17 mouse cellular contexts compared by ENCODE assay signal in the genomic region with DNA sequence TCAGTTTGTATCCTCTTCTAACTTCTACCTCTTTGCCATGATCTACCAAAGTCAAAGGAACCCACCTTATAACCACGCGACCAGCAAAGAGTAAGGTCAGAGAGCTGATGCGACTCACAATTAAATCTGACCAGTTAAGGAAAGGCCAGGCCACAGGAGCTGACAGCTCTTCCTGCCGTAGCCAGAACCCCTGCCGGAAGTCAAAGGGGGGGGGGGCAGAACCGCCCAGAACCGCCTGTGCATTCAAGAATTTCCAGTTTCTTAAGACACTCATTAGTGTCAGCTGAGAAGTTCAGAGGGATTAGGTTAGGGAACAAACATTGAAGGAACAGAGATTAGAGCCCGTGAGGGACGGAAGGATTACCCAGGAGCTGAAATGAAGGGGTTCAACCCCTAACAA. TPM values are rescaled to one million over a fixed set of nuclear protein-coding genes. Genes with fewer than 3 reads are reported as not detected.
DNase-seq lines count a peak whose midpoint lies in the region; ATAC-seq and TF ChIP-seq lines count a peak whose summit lies in the region.
"Had no signal": no experiment of that assay in that cellular context is flagged by ENCODE, and none has a peak within 500 bp of the region (broad histone marks: within the 10 kb centered on the region; RNA-seq: fewer than 3 reads in every experiment).

No protein-coding gene starts in this region.

- H3K9ac ChIP-seq in lung, embryonic 14.5 days = no peak overlapping the region
- H3K9ac ChIP-seq: forebrain, embryonic 15.5 days; intestine, embryonic 15.5 days; limb, embryonic 15.5 days; lung, embryonic 15.5 days; stomach, embryonic 15.5 days had no signal

- peak; percentile 34 for DNase-seq in lung, embryonic 14.5 days
- no peak for DNase-seq in lung, adult 18-20 months
- DNase-seq in CD4-positive, CD25-positive, alpha-beta regulatory T cell, adult 2 months (ENCODE audit: low read depth, low spot score) = peak; percentile 50
- DNase-seq in ZHBTc4 (ENCODE audit: low read depth, low spot score) = peak; percentile 65
- peak; percentile 52 for DNase-seq in naive thymus-derived CD4-positive, alpha-beta T cell, adult 2 months (ENCODE audit: low read depth)
- DNase-seq in left cerebral cortex, postnatal 36 days (ENCODE audit: low spot score in 2 of 2) = no peak
- DNase-seq in layer of hippocampus, postnatal 25 days (ENCODE audit: extremely low spot score in 1 of 2, low spot score in 1 of 2) = no peak
- DNase-seq: adrenal gland, adult 2 months; cerebellum, adult 8-10 months; heart, adult 11 months had no signal

- H3K27ac ChIP-seq in lung, embryonic 14.5 days (ENCODE audit: low read depth) = no peak overlapping the region
- H3K27ac ChIP-seq: forebrain, embryonic 15.5 days; intestine, embryonic 15.5 days; layer of hippocampus, adult 2 months; limb, embryonic 15.5 days; lung, embryonic 15.5 days; midbrain, embryonic 10.5 days; stomach, embryonic 15.5 days had no signal

- 39% methylated on average over 9 of the region's 9 CpGs for WGBS in lung, embryonic 14.5 days

- no peak overlapping the region for H3K4me3 ChIP-seq in lung, embryonic 14.5 days (ENCODE audit: low read depth, low read length)
- H3K4me3 ChIP-seq: forebrain, embryonic 15.5 days; intestine, embryonic 15.5 days; layer of hippocampus, adult 2 months; limb, embryonic 15.5 days; lung, embryonic 15.5 days; midbrain, embryonic 10.5 days; stomach, embryonic 15.5 days had no signal

- H3K27me3 ChIP-seq in lung, embryonic 14.5 days (ENCODE audit: insufficient read depth, low read length) = no peaks in the 10 kb centered on the region
- H3K27me3 ChIP-seq: forebrain, embryonic 15.5 days; intestine, embryonic 15.5 days; limb, embryonic 15.5 days; lung, embryonic 15.5 days; stomach, embryonic 15.5 days had no signal

- TF ChIP-seq CTCF in lung, embryonic 14.5 days (IDR thresholded peaks at IDR 0.05; ENCODE audit: low read depth) = no peak

- H3K4me2 ChIP-seq in lung, embryonic 14.5 days = no peak overlapping the region
- H3K4me2 ChIP-seq: forebrain, embryonic 15.5 days; intestine, embryonic 15.5 days; limb, embryonic 15.5 days; lung, embryonic 15.5 days; stomach, embryonic 15.5 days had no signal

- no peaks in the 10 kb centered on the region for H3K9me3 ChIP-seq in lung, embryonic 14.5 days (ENCODE audit: low read depth, low read length)
- H3K9me3 ChIP-seq: forebrain, embryonic 15.5 days; intestine, embryonic 15.5 days; limb, embryonic 15.5 days; lung, embryonic 15.5 days; midbrain, embryonic 10.5 days; stomach, embryonic 15.5 days had no signal

- no peak for ATAC-seq in lung, embryonic 14.5 days (ENCODE audit: insufficient read depth)
- ATAC-seq: forebrain, embryonic 15.5 days; intestine, embryonic 15.5 days had no signal

- H3K4me1 ChIP-seq in lung, embryonic 14.5 days (ENCODE audit: insufficient read depth) = no peaks in the 10 kb centered on the region
- H3K4me1 ChIP-seq: intestine, embryonic 15.5 days had no signal

- no peaks in the 10 kb centered on the region for H3K36me3 ChIP-seq in lung, embryonic 14.5 days (ENCODE audit: insufficient read depth)
- H3K36me3 ChIP-seq: forebrain, embryonic 15.5 days; intestine, embryonic 15.5 days; limb, embryonic 15.5 days; lung, embryonic 15.5 days; midbrain, embryonic 10.5 days; stomach, embryonic 15.5 days had no signal

- intact Hi-C loops in left cerebral cortex, postnatal 36 days (cut with DNase I) = loop anchor here (5.0 kb wide), 2 partner anchors 174 to 476 kb away; no protein-coding TSS in a partner anchor

RNA-seq across cellular contexts. Expression of a gene that starts 51.0 kb away (rescaled TPM):
- polyA plus RNA-seq in lung, embryonic 14.5 days (2014; fragmentation: Nextera tagmentation; extraction: Ambion mirVana) = 2.8 and 3.1 TPM in 2 replicates
- total RNA-seq in left cerebral cortex, postnatal 36 days (2021) = 1 to 10 TPM; 2.7 to 4.3 TPM
- total RNA-seq in layer of hippocampus, postnatal 25 days (2021) = 1 to 10 TPM; 2.9 to 4.4 TPM

Comparison
In these comparisons a context has a peak if more than half of its experiments do, and no peak if none do; other contexts are left out.
1. DNase-seq: peak in lung, embryonic 14.5 days (single experiment), CD4-positive, CD25-positive, alpha-beta regulatory T cell, adult 2 months (single experiment), ZHBTc4 (single experiment) and naive thymus-derived CD4-positive, alpha-beta T cell, adult 2 months (single experiment); none in lung, adult 18-20 months (0 of 2), left cerebral cortex, postnatal 36 days (0 of 2) and layer of hippocampus, postnatal 25 days (0 of 2).